Mouse (Mus musculus): ENCODE data around the gene Tdrd5.

GRCm38 (mm10) chr1:156211809-156212317 lies 91.6 kb downstream of the Tdrd5 start:
- no peak for TF ChIP-seq CTCF (IDR thresholded peaks at IDR 0.05; ENCODE audit: low read depth)
- TF ChIP-seq EP300 (IDR thresholded peaks at IDR 0.05; ENCODE audit: low read depth) = no peak
